Mouse (Mus musculus): Measurements from ENCODE around the gene Trabd. TPM values are rescaled to one million over a fixed set of nuclear protein-coding genes. Genes with fewer than 3 reads are reported as not detected.

Gene Trabd
- total RNA-seq (2015): 27.4 and 29.7 TPM in 2 replicates
- 38.0 and 38.6 TPM in 2 replicates for total RNA-seq (2017)

DNA sequence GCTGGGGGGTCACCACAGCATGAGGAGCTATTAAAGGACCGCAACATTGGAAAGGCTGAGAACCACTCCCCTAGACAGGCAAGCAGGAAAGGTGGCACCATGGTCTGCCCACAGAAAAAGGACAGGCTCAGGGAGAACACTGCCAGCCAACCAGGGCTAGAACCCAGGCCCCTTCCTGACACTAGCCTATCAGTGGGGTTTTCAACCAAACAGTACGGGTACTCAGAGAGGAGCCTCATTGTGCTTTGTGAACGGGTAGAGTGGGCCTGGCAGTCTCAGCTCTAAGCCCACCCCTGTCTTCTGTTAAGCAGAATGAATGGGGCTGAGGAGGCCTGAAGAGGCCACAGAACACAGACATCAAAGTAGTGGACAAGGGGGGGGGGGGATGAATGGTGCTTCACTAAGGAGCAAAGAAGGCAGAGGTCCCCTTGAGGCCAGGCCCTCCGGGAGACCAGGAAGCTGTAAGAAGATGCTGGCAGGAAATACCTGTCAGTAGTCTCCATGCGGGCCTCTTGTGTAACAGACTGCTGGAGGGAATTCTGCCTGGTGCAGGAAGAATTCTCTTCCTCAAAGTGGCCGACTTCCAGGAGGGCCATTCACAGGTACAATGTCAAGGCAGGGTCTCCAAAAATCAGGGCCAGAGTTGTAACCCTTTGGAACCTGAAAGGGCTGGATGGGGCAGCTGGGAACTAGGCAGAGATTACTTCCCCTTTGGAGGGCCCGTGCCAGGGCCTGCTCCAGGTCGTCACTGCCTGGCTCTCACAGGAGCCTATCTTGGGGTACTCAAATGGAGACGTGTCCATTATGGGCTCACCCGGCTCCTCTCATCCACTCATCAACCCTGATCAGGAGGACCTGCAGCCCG lies at the start of gene Trabd:
Trabd (plus strand) TSS at position 512 of the 865 bp plus-strand sequence.
- ATAC-seq (replicated peaks; ENCODE audit: poor library complexity): peak; percentile 23

DNA sequence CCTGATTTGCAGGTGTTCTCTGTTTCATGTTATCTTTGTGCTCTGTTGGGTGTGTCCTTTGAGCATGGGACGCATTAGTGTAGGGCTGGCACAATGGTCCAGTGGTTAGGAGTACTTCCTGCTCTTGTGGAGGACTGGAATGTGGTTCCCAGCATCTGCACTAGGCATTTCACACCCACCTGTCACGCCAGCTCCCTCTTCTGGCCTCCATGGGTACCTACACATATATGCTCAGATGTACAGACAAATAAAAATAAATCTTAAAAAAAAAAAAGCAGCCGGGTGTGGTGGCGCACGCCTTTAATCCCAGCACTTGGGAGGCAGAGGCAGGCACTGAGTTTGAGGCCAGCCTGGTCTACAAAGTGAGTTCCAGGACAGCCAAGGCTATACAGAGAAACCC lies 30.5 kb upstream of the Trabd start:
- no peak for ATAC-seq (replicated peaks; ENCODE audit: poor library complexity)

DNA sequence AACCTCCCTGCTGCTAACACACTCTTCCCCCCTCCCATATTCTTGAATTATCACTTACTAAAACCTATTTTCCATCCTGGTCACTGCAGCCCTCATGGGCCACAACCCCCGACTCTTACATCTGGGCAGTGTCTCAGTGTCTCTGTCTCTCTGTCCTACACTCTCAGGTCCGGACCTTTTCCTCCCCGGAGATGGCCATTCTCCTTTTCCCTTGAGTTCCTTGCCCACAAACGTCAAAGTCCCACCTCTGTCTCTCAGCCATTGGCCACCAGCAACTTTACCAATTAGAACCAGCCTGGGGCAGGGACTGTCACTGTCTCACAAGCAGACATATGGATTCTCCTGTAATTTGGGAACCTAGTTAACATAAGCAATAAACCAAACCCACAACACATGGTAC lies 28.6 kb upstream of the Trabd start:
- ATAC-seq (replicated peaks; ENCODE audit: poor library complexity): no peak

DNA sequence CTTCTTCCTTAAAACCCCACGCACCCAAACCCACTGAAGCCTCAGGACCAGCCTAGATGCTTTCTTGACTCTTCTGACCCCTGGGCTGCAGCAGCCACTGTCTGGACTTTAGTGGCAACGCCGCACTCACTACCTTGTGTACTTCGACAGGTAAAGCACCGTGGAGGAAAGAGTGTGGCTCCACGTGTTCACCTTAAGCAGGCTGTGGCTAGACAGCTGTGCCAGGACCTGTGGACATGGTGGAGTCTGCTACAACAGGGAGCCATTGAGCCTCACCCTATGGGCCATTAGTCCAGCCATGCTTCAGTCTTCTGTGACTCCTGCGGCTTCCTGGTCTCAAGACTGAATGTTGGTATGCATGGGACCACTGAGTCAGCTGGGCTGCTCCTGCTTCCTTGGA lies 20.3 kb upstream of the Trabd start:
- no peak for ATAC-seq (replicated peaks; ENCODE audit: poor library complexity)

DNA sequence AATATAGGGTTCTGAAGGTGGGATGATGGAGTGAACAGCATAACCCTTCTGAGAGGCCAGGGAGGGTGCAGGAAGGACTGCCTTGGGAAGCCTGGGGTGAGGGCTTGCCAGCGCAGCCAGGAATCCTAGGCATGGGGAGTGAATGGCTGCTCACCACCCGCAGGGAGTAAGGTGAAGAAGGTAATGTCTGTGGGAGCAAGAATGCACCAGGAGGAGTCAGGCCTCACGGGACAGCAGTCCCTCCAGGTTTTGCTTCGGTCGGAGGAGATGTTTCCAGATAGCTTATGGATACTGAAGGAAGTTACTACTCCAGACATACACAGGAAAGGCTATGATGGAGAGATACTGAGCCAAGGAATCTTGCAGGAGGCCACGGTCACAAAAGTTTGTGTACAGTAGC lies 16.2 kb upstream of the Trabd start:
- no peak for ATAC-seq (replicated peaks; ENCODE audit: poor library complexity)

DNA sequence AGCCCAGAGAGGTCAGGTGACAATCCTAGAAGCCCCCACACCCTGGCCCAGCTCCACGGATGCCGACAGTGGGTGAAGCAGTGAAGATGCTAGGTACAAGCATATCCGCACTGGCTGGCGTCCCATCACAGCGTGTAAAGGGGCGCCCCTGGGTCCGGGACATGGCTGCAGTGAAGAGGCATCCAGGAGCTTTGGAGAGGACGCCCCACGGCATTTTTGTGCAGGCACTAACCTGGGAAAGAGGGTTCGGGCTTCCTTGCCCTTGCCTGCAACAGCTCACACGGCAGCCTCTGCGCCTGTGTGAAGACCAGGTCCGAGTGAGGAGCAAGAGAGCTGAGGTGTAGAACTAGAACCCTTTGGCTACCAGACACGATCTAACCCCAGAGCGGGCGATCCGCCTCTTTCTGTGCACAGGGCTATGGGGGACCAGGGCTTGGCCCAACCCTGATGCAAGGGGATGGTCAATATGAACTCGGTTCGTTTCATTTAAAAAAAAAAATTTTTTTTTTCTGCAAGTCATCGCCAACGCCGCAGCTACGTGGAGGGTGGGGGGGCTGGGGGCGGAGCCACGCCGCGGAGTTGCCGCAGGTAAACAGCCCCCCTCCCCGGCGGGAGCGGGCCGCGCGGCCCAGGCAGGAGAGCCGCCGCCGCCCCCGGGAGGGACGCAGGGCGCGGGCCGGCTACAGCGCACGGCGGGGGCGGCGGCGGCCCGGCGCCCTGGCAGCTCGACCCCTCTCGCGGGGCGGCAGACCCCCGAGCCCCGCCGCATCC lies 15.6 kb upstream of the Trabd start, which contains the start of gene Panx2:
Panx2 (plus strand) TSS at position 574 of the 771 bp plus-strand sequence.
- ATAC-seq (replicated peaks; ENCODE audit: poor library complexity): no peak

DNA sequence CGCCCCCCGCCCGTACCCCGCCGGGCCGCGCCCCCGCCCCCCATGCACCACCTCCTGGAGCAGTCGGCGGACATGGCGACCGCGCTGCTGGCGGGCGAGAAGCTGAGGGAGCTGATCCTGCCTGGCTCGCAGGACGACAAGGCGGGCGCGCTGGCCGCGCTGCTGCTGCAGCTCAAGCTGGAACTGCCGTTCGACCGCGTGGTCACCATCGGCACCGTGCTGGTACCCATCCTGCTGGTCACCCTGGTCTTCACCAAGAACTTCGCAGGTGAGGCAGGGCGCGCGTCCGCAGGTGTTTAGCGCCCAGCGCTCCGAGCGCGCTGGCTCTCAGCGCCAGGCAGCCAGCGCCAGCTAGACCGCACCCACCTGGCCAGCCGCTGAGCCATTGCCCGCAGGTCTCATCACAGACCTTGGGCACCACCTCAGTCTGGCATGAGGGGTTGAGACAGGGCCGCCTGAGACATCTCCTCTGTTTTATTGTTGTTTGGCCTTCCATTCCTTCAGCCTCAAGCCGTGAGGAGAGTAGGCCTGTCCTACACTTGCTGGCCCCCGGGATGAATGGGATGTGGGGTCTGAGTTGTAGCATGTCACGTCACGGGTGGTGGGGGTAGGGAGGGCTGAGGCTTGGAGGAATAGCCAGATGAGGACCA lies 14.8 kb upstream of the Trabd start:
- no peak for ATAC-seq (replicated peaks; ENCODE audit: poor library complexity)

DNA sequence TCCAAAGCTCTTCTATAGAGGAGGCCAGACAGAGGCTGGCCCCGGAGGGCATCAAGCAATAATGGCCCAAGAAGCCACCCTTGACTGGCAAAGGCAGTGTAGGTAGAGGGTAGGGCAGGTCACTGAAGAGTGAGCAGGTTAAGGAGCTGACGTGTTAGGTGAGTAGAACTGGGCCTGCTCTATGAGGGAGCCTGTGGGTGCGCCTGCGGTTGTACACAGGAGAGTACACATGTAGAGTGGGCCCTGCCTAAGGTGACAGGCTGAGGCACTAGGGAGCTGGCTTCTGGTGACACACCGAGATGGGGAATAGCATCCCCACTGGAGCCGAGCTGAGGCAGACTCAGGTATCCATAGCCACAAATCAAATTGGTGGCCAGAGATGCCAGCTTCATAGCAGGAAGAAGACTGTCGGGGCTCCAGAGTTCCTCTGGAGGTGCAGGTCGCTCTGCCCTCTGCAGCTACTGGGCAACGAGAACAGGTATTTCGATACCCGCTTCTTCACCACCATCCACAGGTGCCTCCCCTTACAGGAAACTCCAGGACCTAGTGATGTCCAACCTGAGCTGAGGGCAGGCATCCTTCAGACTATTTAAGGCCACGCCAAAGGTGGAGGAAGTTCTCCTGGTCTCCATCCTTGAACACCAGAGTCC lies 14.0 kb upstream of the Trabd start:
- no peak; the same call in 1 of the 2 replicates for ATAC-seq (replicated peaks; ENCODE audit: poor library complexity)

DNA sequence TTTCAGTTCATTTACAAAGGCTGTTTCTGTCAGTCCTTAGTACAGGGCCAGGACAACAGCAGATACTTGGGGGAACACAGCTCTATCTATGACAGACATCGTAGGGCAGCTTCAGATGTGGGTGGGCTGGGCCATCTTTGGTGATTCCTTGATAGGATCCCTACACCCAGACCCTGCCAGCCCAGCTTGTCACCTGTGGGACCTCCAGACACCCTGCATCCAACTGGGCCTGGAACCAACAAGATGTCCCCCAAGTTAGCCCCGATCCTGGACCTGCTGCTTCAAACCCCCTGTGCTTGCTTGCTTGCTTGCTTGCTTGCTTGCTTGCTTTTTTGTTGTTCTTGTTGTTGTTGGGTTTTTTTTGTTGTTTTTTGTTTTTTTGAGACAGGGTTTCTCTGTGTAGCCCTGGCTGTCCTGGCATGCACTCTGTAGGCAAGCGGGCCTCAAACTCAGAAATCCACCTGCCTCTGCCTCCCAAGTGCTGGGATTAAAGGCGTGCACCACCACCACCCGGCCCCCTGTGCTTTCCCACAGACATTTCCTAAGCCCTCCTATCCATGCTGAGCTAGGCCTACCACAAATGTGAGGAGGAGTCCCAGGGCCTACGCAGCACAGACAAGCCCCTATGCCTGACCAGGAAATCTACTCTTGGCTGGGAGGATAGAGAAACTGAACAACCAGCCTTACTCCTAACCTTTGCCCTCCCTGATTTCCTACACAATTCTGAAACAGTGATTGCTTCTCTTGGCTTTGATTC lies 13.0 kb upstream of the Trabd start:
- no peak for ATAC-seq (replicated peaks; ENCODE audit: poor library complexity)

DNA sequence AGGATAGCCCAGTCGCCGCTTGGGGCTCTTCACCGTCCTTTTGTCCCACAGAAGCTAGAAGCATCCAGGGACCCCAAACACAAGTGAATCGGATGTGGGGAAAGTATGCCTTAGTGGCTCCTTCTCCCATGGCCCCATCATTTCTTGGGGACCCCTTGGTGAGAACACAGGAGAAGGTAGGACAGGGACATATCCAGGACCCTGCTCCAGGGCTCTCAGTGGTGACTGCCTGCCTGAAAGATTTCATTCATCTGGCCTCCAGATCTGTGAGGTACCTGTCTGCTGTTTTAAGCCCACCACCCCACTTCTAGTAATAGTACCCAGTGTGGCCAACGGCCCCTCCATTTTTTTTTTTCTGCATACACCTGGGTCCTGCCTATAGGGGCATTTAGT lies 12.4 kb upstream of the Trabd start:
- ATAC-seq (replicated peaks; ENCODE audit: poor library complexity): no peak

DNA sequence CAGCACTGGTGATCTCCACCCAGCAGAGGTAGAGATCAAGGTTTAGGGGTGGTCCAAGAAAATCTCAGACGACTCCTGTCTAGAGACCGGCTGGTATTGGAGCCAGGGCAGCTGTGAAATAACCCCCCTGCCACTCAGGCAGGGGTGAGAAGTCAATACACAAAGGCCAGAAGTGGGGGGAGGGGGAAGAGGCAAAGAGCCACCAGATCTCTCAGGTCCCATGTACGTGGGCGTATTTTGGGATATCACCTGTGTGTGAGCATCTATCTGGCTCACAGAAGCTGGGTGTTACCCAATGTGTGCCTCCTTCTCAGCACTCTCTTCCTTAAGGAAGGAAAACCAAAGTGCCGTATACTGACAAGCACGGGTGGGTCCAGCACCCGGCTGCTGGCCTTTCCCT lies 11.9 kb upstream of the Trabd start:
- ATAC-seq (replicated peaks; ENCODE audit: poor library complexity): no peak

DNA sequence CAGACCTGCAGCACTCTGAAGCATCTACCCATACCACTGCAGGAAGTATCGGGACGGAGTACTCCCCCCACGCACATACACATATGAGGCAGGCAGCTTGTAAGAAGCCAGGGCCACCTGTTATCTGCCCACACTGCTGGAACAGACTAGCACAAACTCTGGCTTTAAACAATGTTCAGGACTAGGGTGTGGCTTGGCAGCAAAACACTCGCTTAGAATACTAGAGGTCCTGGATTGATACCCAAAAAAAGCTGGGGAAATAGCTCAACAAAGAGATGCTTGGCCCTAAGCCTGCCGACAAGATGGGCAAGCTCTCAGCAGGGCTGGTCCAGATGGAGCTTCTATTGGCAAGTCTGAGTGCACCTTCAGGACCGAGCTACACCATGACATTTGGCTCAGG lies 11.4 kb upstream of the Trabd start:
- ATAC-seq (replicated peaks; ENCODE audit: poor library complexity): no peak

DNA sequence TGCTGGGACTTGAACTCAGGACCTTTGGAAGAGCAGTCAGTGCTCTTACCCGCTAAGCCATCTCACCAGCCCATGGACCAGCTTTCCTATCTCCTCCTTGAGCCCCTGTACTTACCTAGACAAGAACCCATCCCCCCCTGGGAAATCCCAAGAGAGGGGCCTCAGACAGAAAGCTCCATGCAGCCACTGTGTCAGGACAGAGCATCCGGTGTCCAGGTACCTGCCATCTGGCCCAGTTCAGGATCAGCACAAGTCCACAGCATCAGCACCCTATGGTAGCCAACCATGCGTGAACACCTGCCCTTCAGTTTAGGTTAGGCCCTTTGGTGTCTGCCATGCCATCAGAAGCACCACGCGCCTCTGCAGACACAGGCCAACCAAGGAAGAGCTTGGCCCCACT lies 10.0 kb upstream of the Trabd start:
- no peak for ATAC-seq (replicated peaks; ENCODE audit: poor library complexity)

DNA sequence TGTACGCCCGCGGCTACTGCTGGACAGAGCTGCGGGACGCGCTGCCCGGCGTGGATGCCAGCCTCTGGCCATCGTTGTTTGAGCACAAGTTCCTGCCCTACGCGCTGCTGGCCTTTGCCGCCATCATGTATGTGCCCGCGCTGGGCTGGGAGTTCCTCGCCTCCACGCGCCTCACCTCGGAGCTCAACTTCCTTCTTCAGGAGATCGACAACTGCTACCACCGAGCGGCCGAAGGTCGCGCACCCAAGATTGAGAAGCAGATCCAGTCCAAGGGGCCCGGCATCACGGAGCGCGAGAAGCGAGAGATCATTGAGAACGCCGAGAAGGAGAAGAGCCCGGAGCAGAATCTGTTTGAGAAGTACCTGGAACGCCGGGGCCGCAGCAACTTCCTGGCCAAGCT lies 7.3 kb upstream of the Trabd start:
- peak; percentile 67 for ATAC-seq (replicated peaks; ENCODE audit: poor library complexity)

DNA sequence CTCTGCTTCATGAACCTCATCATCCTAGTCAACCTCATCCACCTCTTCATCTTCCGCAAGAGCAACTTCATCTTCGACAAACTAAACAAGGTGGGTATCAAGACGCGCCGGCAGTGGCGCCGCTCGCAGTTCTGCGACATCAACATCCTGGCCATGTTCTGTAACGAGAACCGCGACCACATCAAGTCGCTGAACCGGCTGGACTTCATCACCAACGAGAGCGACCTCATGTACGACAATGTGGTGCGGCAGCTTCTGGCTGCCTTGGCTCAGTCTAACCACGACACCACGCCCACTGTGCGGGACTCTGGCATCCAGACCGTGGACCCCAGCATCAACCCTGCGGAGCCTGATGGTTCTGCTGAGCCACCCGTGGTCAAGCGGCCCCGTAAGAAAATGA lies 6.7 kb upstream of the Trabd start:
- no peak for ATAC-seq (replicated peaks; ENCODE audit: poor library complexity)

DNA sequence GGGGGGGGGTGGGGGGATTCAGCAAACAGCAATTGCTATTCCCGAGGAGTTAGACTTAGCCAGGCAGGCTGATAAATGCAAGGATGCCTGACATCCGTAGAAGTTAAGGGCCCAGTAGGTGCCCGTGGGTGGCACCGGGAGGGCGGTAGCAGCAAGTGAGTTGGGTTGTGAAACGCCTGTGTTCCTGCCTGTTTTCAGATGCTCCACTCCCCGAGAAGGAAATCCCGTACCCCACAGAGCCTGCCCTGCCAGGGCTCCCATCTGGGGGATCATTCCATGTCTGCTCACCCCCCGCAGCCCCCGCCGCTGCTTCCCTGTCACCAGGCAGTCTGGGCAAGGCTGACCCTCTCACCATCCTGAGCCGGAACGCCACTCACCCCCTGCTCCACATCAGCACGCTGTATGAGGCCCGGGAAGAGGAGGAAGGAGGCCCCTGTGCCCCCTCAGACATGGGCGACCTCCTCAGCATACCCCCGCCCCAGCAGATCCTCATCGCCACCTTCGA lies 5.5 kb upstream of the Trabd start:
- ATAC-seq (replicated peaks; ENCODE audit: poor library complexity): no peak

DNA sequence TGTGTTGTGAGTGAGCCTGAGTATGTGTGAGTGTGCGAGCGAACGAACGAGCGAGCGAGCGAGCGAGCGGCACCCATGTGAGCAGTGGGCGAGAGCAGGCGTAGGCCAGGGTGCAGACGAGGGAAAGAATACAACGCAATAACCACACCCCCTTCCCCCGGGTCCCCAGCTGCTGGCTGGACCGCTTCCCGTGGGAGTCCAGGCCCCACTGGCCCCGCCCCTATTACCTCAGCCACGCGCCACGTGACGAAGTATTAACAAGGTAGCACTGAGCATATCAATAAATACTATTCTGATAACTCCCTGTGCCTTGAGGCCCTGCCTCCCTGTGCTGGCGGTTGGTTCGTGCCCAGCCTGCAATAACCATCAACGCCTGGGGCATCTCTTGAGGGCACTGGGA lies 4.3 kb upstream of the Trabd start:
- ATAC-seq (replicated peaks; ENCODE audit: poor library complexity): no peak

DNA sequence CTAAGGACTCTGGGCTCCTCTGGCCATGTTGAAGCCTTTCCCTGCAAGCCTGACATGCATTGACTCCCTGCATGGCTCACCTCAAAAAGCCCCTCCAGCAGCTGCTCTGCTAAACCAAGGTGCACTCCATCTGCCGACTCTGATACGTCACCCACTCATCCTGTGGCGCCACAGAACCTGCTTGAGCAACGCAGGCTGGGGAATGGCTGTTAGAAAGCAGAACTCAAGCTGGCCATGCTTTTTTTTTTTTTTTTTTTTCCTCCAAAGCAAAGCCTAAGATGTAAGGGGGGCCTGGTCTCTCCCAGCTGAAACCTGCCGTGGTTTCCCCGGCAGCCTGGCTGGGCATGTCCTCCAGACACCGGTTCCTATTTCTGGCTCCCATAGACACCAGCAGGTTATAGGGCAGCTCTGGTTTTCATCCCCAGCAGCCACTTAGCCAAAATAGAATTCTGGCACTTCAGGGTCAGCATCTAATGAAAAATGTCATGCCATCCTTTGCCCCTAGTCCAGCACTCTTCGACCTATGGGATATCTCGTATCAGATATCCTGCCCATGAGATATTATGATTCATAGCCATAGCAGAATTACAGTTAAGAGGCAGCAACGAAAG lies 826 bp upstream of the Trabd start:
- ATAC-seq (replicated peaks; ENCODE audit: poor library complexity): peak; percentile 36

DNA sequence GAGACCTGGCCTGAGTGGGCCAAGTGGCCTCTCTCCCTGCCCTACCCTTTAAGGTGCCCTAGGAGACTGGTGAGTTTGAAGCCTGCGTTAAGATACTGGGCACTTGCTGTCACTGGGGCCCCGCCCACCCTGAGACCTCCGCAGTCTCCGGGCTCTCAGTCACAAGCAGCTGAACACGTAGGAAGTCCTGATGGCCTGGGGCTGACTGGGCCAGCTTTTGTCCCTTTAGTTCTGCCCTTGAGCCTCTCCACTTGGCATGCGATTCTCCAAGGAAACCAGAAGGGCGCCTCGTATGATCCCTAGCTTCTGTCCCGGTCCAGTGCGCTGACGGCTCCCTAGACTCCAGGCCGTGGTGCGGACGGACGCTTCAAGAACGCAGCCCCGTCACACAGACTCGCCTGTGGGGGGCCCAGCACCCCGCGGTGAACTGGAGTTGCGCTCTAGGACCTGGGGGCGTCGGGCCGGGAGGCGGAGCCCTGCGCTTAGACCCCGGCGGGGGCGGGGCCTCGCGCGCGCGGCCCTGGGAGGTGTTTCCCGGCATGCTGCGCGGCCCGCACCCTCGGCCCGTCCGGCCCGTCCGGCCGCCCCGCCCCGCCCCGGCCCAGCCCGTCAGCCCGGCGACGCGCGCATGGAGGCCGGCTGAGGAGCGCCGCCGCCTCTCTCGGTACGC lies 689 bp downstream of the Trabd start:
- ATAC-seq (replicated peaks; ENCODE audit: poor library complexity): peak; percentile 58
